Mouse (Mus musculus): ENCODE results near the gene 1700028J19Rik.

DNA sequence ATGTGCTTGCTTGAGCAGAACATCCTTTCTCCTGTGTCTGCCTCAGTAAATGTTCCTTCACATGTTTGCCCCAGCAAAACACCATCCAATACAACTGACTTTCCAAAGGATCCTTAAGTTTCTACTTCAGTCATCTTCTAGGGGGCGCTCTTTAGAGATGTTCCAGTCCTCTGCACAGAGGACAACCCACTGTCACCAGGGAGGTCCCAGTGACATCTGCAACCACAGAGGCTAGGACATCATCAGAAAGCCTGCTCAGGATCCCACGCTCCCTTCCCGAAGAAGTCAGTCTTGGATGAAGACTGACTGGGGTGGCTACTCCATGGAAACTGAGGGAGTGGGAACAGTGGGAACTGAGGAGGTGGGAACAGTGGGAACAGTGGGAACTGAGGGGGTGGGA lies 29.1 kb upstream of the 1700028J19Rik start:
- TF ChIP-seq CTCF (IDR thresholded peaks at IDR 0.05; ENCODE audit: low read depth) (no peak), EP300 (IDR thresholded peaks at IDR 0.05; ENCODE audit: low read depth) (no peak)
